Mouse (Mus musculus): ENCODE results near the gene Msh5. TPM values are rescaled to one million over a fixed set of nuclear protein-coding genes. Genes with fewer than 3 reads are reported as not detected.

Msh5 gene
- total RNA-seq, 2 experiments from 2014 or later: 0.62 to 0.73 TPM

DNA sequence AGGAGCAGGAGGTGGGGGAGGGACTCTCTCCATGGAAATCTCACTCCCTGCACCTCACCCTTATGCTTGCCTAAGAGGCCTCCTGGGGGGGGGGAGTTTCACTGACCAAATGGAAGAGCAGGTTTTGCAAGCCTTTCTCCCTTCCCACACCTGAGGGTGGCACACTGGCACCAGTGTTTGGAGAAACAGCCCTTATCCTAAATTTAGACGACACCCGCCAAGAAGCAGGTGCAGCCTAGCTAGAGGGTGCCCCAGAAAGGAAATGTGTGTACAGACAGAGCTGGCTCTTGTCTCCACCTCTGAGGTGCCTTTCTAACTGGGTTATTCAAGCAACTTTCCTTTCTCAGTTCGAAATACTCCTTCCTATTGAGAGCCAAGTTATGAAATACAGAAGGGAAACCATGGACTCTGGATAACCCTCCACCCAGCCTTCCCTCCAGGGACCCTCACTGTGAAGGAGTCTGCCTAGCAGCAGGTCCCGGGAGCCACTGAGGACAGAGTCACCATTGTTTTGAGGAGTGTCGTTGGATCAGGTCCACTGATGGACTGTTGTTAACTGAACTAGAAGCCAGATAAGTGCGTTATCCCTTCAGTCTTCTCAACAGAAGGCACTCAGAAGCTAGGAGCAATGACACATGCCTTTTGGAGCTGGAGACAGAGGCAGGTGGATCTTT, 24.1 kb upstream of the Msh5 start:
- DNase-seq: no peak

DNA sequence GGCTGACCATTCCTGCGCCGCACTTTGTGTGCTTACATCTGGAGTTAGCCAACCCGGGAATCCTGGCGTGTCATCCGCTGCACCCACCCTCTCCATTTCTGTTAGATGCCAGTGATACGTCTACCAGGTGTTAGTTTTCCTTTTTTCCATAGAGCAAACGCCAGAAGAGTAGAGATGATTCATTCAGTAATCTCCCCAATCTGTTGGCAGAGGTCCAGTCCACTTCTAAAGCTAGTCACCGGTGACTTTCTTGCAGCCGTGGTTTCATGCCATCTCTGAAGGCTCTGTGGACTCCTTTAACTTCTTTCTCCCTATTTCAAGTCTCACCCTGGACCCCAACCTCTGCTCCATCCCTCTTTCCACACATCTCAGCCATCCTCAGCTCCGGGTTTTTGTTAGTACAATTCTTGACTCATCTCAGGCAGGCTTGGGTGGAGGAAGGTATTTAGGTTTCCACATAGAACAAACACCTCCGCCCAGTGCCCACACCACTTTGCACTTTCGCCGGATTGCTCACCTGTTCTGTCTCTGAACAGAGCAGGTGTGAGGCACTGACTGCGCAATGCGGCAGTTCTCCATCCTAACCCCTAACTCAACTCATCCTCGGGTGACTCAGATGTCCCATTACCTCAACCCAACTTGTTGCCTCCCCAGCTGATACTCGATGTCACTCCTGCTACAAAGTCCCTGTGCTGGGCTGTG, 21.8 kb upstream of the Msh5 start:
- DNase-seq: no peak

DNA sequence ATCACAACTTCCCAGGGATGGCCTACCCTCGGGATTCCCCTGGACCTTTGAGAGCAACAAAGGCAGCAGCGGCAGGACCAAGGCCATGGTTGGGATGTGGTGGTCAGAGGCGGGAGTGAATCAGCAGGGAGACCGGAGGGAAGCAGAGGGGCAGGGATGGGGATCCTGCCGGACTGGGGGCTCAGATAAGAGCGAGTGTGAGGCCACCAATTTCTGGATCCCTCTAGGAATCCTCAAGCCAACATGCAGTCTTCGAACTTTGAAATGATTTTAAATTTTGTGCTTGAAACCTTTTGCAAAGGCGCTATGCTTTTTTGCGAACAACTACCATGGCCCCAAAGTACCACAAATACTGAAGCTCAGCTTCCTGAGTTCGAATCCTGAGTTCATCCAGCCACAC, 19.5 kb upstream of the Msh5 start, which contains the start of gene Mpig6b:
Mpig6b (minus strand) TSS at position 101 of the 400 bp plus-strand sequence.
- DNase-seq: no peak

GRCm38 (mm10) chr17:35064951-35065947, 18.7 kb upstream of the Msh5 start, which contains the start of gene Ly6g6c:
Gene Ly6g6c (plus strand): TSS chr17:35065388.
- no peak for DNase-seq

DNA sequence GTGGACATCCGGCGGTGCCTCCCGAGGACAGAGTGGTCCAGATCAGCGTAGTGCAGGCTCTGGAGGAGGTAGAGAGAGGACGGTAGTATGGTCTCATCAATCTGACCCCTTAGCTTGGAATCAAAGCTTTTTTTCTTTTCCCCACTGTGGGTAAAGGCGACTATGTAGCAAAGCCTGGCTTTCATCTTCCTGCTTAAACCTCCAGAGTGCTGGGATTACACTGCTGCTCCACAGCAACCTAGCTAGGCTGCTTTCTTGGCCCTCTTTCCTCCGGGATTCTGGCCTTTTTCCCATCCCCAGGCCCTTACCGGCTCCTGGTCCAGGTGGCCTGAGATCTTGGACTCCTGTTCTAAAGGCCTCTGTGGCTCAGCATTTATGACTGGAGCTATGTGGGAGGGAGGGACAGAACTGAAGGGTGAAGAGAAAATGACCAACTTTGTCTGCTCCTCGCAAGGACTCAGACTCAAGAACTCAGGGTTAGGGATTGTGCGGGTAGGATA, 17.9 kb upstream of the Msh5 start:
- DNase-seq: no peak

DNA sequence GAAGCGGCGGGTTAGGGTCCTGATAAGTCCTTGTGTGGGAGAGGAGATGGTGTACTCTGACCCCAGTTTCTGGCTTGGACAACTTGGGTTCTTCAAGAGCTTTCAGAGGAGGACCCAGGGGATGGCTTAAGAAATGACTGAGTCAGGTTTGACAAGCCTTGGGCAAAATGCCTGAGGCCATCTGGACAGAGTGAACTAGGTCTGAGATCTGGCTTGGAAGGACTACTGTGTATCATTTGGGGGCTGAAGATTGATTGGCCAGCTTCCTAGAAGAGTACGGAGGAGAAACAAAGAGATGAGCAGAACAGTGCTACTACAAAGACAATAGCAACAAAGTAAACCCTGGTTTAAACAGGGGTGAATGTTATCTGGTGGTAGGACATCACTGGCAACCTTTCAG, 16.9 kb upstream of the Msh5 start:
- no peak for DNase-seq

GRCm38 (mm10) chr17:35061299-35061698, 14.8 kb upstream of the Msh5 start:
- DNase-seq: no peak

- no peak for DNase-seq
Measured at GRCm38 (mm10) chr17:35060737-35061297, 14.3 kb upstream of the Msh5 start.

GRCm38 (mm10) chr17:35060071-35060470, 13.5 kb upstream of the Msh5 start:
- DNase-seq: no peak

GRCm38 (mm10) chr17:35058911-35059892, 12.7 kb upstream of the Msh5 start, which contains the start of gene Ddah2:
Gene Ddah2 (plus strand): TSS chr17:35059035.
- DNase-seq: peak; percentile 67 to 78

DNA sequence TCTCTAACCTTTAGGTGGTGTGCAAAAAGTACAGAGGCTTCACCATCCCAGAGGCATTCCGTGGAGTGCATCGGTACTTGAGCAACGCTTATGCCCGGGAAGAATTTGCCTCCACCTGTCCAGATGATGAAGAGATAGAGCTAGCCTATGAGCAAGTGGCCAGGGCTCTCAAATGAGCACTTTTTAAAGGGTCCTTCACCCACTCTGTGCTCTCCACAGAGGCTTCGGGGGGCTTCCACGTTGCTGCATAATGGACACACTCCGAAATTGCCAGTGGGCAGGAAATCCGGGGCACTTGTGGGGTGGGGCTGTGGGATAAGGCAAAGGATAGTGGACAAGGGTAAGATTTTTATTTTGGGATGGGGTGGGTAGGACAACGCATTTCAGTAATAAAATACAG, 11.8 kb upstream of the Msh5 start:
- DNase-seq: no peak

DNA sequence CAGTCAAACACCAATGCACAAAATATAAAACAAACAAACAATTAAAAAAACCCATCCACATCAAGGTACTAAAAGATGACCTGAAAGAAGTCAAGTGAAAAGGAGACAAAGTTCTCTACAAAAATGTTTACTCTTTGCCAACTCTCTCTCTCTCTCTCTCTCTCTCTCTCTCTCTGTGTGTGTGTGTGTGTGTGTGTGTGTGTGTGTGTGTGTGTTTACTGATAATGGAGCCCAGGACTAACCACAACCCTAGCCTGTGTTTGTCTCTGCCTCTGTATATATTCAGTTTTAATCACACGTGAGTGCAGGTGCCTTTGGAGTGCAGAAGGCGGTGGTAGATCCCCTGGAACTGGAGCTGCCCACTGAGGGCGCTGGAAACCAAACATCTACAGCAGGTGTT, 10.5 kb upstream of the Msh5 start:
- no peak for DNase-seq

DNA sequence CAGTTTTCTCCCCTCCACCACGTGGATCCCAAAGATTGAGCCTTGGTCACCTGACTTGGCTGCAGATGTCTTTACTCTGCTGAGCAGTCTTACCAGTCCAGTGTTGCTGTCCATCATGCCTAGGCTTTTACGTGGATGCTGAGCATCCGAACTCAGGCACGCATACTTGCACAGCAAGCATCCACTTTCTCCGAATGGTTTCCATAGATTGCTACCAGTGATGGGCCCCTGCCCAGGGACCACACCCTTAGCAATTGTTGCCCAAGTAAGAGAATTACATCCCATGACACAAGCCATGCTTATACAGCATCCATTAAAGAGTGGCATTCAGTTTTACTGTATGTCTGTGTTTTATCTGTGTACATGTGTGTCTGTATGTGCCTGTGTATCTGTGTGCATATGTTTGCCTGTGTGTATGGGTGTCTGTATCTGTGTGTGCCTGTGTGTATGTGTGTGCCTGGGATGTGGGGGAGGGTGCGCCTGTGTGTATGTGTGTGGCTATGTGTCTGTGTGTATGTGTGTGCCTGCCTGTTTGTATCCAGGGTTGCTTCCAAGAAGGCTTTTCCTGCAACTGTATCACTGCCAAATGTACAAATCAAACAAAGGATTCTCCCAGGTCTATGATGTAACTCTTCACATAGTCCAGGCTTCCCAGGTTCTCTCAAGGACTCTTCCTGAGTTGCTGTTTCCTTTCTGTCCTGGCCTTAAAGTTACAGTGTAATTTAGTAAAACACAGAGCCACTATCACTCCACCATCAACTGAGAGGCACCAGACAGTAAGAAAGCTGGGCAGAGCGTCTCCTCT, 9.3 kb upstream of the Msh5 start:
- no peak for DNase-seq

DNA sequence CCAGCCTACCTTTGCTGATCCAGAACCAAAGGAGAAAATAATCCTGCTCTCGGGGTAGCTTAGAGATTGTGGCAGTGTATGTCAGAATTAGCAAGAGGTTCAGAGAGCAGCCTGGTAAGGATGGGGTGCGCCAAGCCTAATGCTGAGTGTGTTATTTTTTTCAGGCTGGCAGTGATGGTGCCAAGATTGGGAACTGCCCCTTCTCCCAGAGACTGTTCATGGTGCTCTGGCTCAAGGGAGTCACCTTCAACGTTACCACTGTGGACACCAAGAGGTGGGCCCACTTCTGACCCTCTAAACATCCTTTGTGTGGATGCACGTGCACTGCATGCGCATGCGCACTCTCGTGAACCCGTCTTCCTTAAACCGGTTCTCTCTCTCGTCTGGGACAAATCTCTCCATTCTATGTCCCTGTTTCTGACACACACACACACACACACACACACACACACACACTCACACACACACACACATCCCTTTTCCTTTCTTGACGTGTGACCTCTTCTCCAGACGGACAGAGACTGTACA, 5.8 kb upstream of the Msh5 start:
- DNase-seq: no peak

GRCm38 (mm10) chr17:35051156-35052086, 4.9 kb upstream of the Msh5 start:
- DNase-seq: no peak

DNA sequence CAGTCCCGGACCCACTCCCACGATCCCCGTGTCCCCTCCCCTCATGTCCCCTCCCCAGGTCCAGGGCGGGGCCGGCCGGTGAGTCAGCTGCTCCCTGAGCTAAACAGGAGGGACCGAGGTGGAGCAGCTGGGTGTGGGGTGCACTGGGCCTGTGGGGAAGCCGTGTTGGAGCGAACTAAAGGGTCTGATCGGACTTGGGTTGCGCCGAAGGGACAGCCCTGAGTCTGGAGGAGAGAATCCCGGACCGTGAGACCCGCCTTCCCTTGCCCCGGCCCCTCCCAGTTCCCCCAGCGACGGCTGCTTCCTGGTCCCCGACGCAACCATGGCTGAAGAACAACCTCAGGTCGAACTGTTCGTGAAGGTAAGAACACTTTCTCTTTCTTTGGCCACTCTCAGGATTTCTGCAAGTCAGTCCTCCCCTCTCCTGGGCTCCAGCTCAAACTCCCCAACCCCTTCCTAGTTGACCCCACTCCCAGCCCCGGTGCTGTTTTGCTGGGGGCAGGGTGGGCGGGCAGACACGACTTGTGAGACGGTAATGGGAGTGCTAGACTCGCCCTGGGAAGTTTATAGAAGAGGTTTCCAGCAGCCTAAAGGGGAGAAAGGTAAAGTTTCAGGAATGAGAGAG, 3.7 kb upstream of the Msh5 start:
- DNase-seq: no peak

GRCm38 (mm10) chr17:35049561-35050016, 3.0 kb upstream of the Msh5 start, which contains the start of gene Clic1:
Gene Clic1 (plus strand): TSS chr17:35049966.
- DNase-seq: no peak

GRCm38 (mm10) chr17:35048932-35049440, 2.4 kb upstream of the Msh5 start:
- DNase-seq: no peak

All from layer of hippocampus, postnatal 36 days (tissue).